Mouse (Mus musculus) hindbrain, postnatal 0 days (tissue): Measurements from ENCODE around the gene Pold1. TPM values are rescaled to one million over a fixed set of nuclear protein-coding genes. Genes with fewer than 3 reads are reported as not detected.

ENCODE experiments used
- ATAC-seq: fragments of 200-750 bp; cut with Nextera tagmentation; 2 replicates; pipeline ENCODE4 v1.8.0; 2017; ENCODE audit warnings: mild to moderate bottlenecking, moderate TSS enrichment, moderate library complexity
- DNase-seq: peaks from one replicate; pipeline ENCODE4 v3.0.0-alpha.2; 2015; ENCODE audit warnings: low spot score
- H3K27ac ChIP-seq: fragments of 300-500 bp; sonication (generic); 2 replicates; pipeline ENCODE4 v1.5.1; 2014; ENCODE audit warnings: mild to moderate bottlenecking
- H3K27me3 ChIP-seq: fragments of 300-500 bp; sonication (generic); 2 replicates; pipeline ENCODE4 v1.6.1; 2014; ENCODE audit warnings: low read length, mixed read lengths; ENCODE audit not compliant: insufficient read depth
- H3K36me3 ChIP-seq: fragments of 300-500 bp; sonication (generic); 2 replicates; pipeline ENCODE4 v1.6.1; 2014; ENCODE audit warnings: low read length, mixed read lengths; ENCODE audit not compliant: insufficient read depth
- H3K4me1 ChIP-seq: fragments of 300-500 bp; sonication (generic); 2 replicates; pipeline ENCODE4 v1.6.1; 2014; ENCODE audit warnings: antibody characterized with exemption, low read length, mixed read lengths; ENCODE audit not compliant: insufficient read depth
- H3K4me2 ChIP-seq: fragments of 300-500 bp; sonication (generic); 2 replicates; pipeline ENCODE4 v1.6.1; 2014; ENCODE audit warnings: low read depth, mild to moderate bottlenecking, low read length, moderate library complexity, mixed read lengths
- H3K4me3 ChIP-seq: fragments of 300-500 bp; sonication (generic); 2 replicates; pipeline ENCODE4 v1.5.1; 2014; ENCODE audit warnings: low read length
- H3K9ac ChIP-seq: fragments of 300-500 bp; sonication (generic); replicated peaks from 2 replicates; pipeline ENCODE4 v1.6.1; 2014; ENCODE audit warnings: mild to moderate bottlenecking, low read length, moderate library complexity, mixed read lengths
- H3K9me3 ChIP-seq: fragments of 300-500 bp; sonication (generic); 2 replicates; pipeline ENCODE4 v1.6.1; 2016; ENCODE audit warnings: low read length, mixed read lengths
- CTCF ChIP-seq: IDR thresholded peaks from 2 replicates; pipeline ENCODE4 v1.5.1; 2016; ENCODE audit warnings: antibody characterized with exemption, control low read depth, low read depth
- WGBS: fragments of 180-500 bp; shearing (Covaris S2); extraction: QIAGEN DNeasy Blood & Tissue Kit; methylation state at CpG from one replicate; pipeline ENCODE4 v1.1.7; 2014; 5-methylcytosine and 5-hydroxymethylcytosine counted together
- polyA plus RNA-seq: library from polyadenylated mRNA; unstranded; fragments of >200 nt; fragmentation: Nextera tagmentation; extraction: Ambion mirVana; gene quantifications from 2 replicates; pipeline ENCODE4 v1.2.1, GENCODE M21; 2015
- total RNA-seq: library from RNA; depleted of rRNA; stranded (reverse); fragments of >200 nt; gene quantifications from 2 replicates; pipeline ENCODE4 v1.2.3, GENCODE M21; 2014

The Pold1 gene
- total and polyA plus RNA-seq, 2 experiments from 2014 or later: 18.7 to 30.0 TPM

- Histone ChIP-seq H3K27ac (no peak overlapping the region), H3K9me3 (no peaks in the 10 kb centered on the region), H3K4me2 (peak overlapping the region; percentile 37), H3K4me3 (no peak overlapping the region), H3K27me3 (no peaks in the 10 kb centered on the region), H3K9ac (no peak overlapping the region), H3K4me1 (no peaks in the 10 kb centered on the region), H3K36me3 (no peaks in the 10 kb centered on the region)
- peak; percentile 45 for ATAC-seq
- DNase-seq: peak; percentile 77
- WGBS: 5% methylated on average over 20 of the region's 20 CpGs
- peak; percentile 80 for TF ChIP-seq CTCF
Observed at GRCm38 (mm10) chr7:44521710-44522109, 26.9 kb downstream of the Pold1 start.

DNA sequence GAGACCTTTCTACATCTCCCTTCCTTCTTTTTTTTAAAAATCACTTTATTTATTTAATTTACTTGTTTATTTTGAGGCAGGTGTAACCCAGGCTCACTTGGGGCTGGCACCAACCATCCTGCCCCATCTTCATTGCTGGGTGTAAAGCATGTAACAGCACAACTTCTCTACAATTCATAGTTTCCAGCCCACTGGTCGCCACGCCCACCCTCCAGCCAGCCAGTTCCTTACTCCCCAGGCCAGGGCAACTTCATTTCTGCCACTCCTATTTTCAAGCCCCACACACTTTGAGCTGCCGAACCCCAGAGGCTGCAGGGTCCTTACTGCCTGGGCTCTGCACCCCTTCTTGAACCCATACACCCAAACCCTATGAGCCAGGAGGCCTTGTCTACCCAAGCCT, 27.7 kb downstream of the Pold1 start:
- Histone ChIP-seq H3K36me3 (no peaks in the 10 kb centered on the region), H3K4me1 (no peaks in the 10 kb centered on the region), H3K4me2 (no peak overlapping the region), H3K9me3 (no peaks in the 10 kb centered on the region), H3K27ac (no peak overlapping the region), H3K9ac (no peak overlapping the region), H3K4me3 (no peak overlapping the region), H3K27me3 (no peaks in the 10 kb centered on the region)
- ATAC-seq (no peak), DNase-seq (no peak)
- TF ChIP-seq CTCF: no peak
- WGBS: 61% methylated on average over 3 of the region's 3 CpGs

DNA sequence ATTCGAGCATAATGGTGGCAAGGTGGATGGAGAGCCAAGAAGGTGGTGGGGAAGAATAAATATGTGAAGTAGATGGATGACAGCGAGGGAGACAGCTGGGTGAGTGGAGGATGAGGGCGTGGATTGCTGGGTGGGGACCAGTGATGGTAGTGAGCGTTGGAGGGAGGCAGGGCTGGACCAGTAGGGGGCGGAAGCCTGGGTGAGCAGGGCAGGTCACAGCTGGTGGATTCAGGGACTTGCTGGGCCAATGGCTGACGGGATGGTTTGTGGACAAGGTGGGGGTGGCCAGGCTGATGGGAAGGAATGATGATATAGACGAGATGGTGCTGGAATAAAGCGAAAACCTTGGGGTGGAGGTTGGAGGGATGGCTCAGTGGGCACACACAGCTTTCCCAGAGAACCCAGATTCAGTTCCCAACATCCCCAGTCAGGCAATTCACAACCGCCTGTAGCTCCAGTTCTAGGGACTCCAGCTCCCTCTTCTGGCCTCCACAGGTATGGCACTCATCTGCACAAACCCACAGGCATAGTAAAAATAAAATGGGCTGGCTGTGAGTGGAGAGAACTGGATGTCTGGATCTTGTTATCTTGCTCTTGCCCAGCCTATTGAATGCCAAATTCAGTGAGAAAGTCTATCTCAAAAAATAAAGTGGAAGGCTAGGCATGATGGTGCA, 29.3 kb downstream of the Pold1 start:
- DNase-seq (no peak), ATAC-seq (no peak)
- Histone ChIP-seq H3K4me3 (no peak overlapping the region), H3K9ac (no peak overlapping the region), H3K36me3 (no peaks in the 10 kb centered on the region), H3K4me1 (no peaks in the 10 kb centered on the region), H3K27ac (no peak overlapping the region), H3K4me2 (no peak overlapping the region), H3K9me3 (no peaks in the 10 kb centered on the region), H3K27me3 (0 out of 2 replicates have a peak, but pooled peaks cover 4% of the 10 kb centered on the region)
- peak; percentile 23; the same call in 1 of the 2 replicates for TF ChIP-seq CTCF
- WGBS: 69% methylated on average over 9 of the region's 9 CpGs

DNA sequence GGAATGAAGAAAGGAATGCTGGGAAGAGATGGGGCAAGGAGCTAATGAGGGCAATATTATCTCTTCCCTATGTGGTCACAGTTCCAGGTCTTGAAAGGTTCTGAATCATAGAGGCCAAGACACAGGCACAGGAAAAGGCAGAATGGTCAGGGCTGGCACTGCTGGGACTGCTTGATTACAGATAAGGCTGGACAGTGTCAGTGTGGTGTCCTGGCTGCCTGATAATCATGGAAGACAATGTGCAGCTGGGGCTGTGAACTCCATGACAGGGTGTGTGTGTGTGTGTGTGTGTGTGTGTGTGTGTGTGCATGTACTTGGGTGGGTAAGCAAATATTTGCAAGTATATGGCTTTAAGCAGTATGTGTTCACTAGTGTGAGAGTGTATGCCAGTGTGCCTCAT, 41.2 kb downstream of the Pold1 start:
- Histone ChIP-seq H3K4me3 (no peak overlapping the region), H3K4me2 (no peak overlapping the region), H3K9ac (no peak overlapping the region), H3K27ac (no peak overlapping the region), H3K27me3 (no peaks in the 10 kb centered on the region), H3K36me3 (no peaks in the 10 kb centered on the region), H3K9me3 (no peaks in the 10 kb centered on the region), H3K4me1 (no peaks in the 10 kb centered on the region)
- ATAC-seq (no peak), DNase-seq (no peak)
- no peak for TF ChIP-seq CTCF

- H3K4me1 ChIP-seq: no peaks in the 10 kb centered on the region
- ATAC-seq (peak; percentile 74), DNase-seq (peak; percentile 82)
- H3K36me3 ChIP-seq: no peaks in the 10 kb centered on the region
- H3K4me3 ChIP-seq: no peak overlapping the region
- H3K9ac ChIP-seq: no peak overlapping the region
- H3K9me3 ChIP-seq: no peaks in the 10 kb centered on the region
- no peak overlapping the region for H3K27ac ChIP-seq
- H3K4me2 ChIP-seq: no peak overlapping the region
- no peaks in the 10 kb centered on the region for H3K27me3 ChIP-seq
- peak; percentile 86 for TF ChIP-seq CTCF
- 35% methylated on average over 5 of the region's 5 CpGs for WGBS
Observed at GRCm38 (mm10) chr7:44501563-44502115, 47.0 kb downstream of the Pold1 start.

GRCm38 (mm10) chr7:44500046-44500445, 48.6 kb downstream of the Pold1 start:
- DNase-seq: no peak
- H3K9ac ChIP-seq: no peak overlapping the region
- H3K4me2 ChIP-seq: no peak overlapping the region
- peaks cover 6% of the 10 kb centered on the region for H3K4me1 ChIP-seq
- H3K4me3 ChIP-seq: no peak overlapping the region
- H3K36me3 ChIP-seq: no peaks in the 10 kb centered on the region
- TF ChIP-seq CTCF: no peak
- no peak for ATAC-seq
- no peaks in the 10 kb centered on the region for H3K27me3 ChIP-seq
- no peaks in the 10 kb centered on the region for H3K9me3 ChIP-seq
- 53% methylated on average over 20 of the region's 20 CpGs for WGBS
- no peak overlapping the region for H3K27ac ChIP-seq

GRCm38 (mm10) chr7:44498922-44499321, 49.7 kb downstream of the Pold1 start:
- DNase-seq (no peak), ATAC-seq (no peak)
- Histone ChIP-seq H3K4me1 (peaks cover 12% of the 10 kb centered on the region), H3K9ac (no peak overlapping the region), H3K4me2 (no peak overlapping the region), H3K36me3 (no peaks in the 10 kb centered on the region), H3K9me3 (no peaks in the 10 kb centered on the region), H3K27ac (no peak overlapping the region), H3K4me3 (no peak overlapping the region), H3K27me3 (no peaks in the 10 kb centered on the region)
- TF ChIP-seq CTCF: no peak
- 81% methylated on average over 1 of the region's 1 CpGs for WGBS
